Mouse (Mus musculus): ENCODE measurements around the gene Bad. TPM values are rescaled to one million over a fixed set of nuclear protein-coding genes. Genes with fewer than 3 reads are reported as not detected.
A peak's percentile ranks its signal among the peaks of the same experiment; 100 is the strongest.
"Not testable (repeated sequence)": the region's sequence is repeated elsewhere in the genome, so short reads cannot be mapped to it uniquely, and the experiment has no call there.

The Bad gene
- 57.3 and 75.5 TPM in 2 replicates for polyA plus RNA-seq (2012; rRNA removed)

DNA sequence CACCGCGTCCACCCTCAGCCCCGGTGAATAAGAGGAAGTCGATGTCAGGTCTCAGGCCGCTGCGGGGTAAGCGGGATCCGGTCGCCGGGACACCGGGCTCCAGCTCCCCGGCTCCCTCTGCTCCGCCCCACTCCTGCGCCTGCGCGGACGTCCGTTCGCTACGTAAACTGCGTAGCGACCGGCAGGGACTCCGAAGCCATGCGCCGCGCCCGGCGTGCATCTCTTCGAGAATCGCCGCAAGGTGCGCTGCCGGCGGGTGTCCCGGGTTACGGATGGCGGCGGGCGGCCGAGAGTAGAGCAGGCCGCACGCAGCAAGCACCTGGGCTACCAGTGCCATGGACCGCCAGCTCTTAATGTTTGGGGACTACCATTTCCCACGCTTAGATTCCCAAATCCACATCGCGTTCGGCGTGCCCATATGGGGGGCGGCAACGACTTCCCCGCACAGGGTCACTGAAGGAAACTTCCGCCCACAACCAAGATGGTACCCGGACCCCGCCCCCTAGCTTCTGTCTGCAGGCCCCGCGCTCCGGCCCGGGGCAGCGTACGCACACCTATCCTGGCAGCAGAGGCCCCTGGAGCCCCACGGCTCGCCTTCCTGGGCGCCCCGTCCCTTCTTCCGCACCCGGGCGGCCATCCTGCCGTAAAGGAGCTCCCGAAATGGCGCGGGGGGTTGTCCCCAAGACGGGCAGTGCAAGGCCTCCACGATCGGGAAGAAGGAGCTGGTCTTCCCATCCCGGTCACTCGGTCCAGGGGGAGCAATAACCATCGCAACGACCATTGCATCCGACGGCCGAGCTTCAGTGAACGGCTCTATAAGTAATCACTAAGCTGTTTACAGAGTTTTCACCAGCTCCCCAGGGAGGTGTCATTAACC is at the start of gene Bad:
Bad (plus strand) TSS at position 490 of the 877 bp plus-strand sequence.
- peak; percentile 96 for DNase-seq
- TF ChIP-seq POLR2A (IDR thresholded peaks at IDR 0.05; ENCODE audit: borderline replicate concordance, extremely low read depth, low read depth, low read length): peak; percentile 49; the same call in 1 of the 2 replicates
- no peak for TF ChIP-seq CTCF (IDR thresholded peaks at IDR 0.05; ENCODE audit: insufficient read depth, low read length)
- peaks cover 7% of the 10 kb centered on the region; the same call in 1 of the 2 replicates for H3K4me1 ChIP-seq (ENCODE audit: control insufficient read depth, insufficient read depth, low read length)
- WGBS: under 1% methylated on average over 83 of the region's 83 CpGs
- H3K4me3 ChIP-seq (replicated peaks; ENCODE audit: extremely low read depth, low read depth, low read length): peak within 1 kb of the TSS; percentile 99

DNA sequence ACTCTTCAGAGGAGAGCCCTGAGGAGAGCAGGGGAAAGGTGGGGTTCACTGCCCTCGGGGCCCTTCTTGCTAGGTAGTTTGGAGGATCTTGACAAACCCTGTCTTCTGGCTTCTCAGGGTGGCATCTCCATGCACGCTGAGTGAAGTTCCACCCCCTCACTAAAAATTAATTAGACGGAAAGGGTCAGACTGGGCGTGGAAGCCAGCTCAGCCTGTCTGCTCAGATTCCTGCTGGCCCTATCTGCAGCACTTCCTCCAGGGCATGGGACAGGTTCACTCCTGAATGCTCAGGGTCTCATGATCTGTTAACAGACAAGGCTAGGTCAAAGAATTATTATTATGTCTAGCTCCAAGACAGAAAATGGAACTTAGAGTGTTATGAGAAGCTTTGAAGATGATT is 49.1 kb upstream of the Bad start:
- 52% methylated on average over 4 of the region's 4 CpGs for whole genome bisulfite sequencing

DNA sequence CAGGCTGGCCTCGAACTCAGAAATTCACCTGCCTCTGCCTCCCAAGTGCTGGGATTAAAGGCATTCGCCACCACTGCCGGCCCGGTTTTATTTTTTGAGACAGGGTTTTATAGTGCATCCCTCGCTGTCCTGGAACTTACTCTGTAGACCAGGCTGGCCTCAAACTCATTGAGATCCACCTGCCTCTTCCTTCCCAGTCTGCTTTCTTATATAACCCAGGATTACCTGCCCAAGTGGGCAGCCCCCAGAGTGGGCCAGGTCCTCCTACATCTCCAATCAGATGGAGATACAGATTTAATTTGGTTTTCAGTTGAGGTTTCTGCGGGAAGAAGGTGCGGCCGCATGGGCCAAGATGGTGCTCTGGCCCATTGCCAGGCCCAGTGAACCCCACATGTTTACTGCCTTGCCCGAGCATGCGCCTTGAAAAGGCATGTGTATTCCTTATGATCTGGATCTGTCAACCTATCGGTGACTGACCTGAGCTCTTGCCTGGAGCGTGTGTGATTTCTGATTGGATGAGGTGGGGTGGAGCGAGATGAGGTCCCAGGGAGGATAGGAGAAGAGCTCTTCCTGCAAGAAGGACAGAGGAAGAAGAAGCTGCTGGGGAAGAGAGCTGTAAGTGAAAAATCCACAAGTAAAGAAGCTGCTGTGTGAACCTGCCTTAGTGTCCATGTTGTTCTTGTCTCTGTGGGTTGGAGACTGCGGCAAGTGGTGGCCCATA is 47.8 kb upstream of the Bad start:
- 93% methylated on average over 14 of the region's 14 CpGs for WGBS
- DNase-seq: no peak
- Histone ChIP-seq H3K4me3 (replicated peaks; ENCODE audit: extremely low read depth, low read depth, low read length) (no peak overlapping the region), H3K4me1 (ENCODE audit: control insufficient read depth, insufficient read depth, low read length) (no peaks in the 10 kb centered on the region)
- no peak for TF ChIP-seq POLR2A (IDR thresholded peaks at IDR 0.05; ENCODE audit: borderline replicate concordance, extremely low read depth, low read depth, low read length)
- TF ChIP-seq CTCF (IDR thresholded peaks at IDR 0.05; ENCODE audit: insufficient read depth, low read length): no peak

More for the DNA sequence above, 49.1 kb upstream of the Bad start:
- DNase-seq: no peak
- TF ChIP-seq CTCF (IDR thresholded peaks at IDR 0.05; ENCODE audit: insufficient read depth, low read length): no peak
- no peak for TF ChIP-seq POLR2A (IDR thresholded peaks at IDR 0.05; ENCODE audit: borderline replicate concordance, extremely low read depth, low read depth, low read length)
- no peak overlapping the region for H3K4me3 ChIP-seq (replicated peaks; ENCODE audit: extremely low read depth, low read depth, low read length)
- no peaks in the 10 kb centered on the region for H3K4me1 ChIP-seq (ENCODE audit: control insufficient read depth, insufficient read depth, low read length)

DNA sequence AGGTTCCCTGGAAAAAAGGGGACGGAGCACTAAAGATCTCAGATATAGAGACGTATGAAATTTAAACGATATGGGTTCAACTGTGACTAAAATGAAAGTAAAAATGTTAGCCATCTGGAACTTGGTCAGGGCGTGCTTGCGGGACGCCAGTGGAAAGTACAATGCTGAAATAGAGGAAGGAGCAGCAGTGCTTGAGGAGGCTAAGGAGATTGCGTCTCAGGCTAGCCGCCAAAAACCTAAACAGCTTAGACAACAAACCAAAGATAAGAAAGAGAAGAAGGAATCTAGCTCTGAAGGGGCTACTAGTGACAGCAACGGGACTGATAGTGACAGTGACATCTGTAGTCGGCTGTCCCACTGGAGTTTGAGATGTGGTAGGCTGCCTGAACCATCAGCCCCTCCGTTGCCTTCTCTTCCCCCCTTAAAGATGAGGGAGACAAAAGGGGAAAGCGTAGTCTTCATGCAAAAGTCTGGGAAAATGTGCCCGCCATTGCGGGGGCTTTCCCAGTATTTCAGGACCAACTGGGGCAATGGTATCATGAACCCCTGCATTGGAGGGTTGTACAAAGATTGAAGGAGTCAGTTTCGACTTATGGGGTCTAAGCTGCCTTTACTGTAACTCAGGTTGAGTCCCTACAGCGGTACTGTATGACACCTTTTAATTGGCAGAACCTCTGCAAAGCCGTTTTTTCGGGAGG is 45.9 kb upstream of the Bad start:
- not testable (repeated sequence) for H3K4me3 ChIP-seq (replicated peaks; ENCODE audit: extremely low read depth, low read depth, low read length); H3K4me1 ChIP-seq (ENCODE audit: control insufficient read depth, insufficient read depth, low read length); DNase-seq
- WGBS: 67% methylated on average over 18 of the region's 18 CpGs

DNA sequence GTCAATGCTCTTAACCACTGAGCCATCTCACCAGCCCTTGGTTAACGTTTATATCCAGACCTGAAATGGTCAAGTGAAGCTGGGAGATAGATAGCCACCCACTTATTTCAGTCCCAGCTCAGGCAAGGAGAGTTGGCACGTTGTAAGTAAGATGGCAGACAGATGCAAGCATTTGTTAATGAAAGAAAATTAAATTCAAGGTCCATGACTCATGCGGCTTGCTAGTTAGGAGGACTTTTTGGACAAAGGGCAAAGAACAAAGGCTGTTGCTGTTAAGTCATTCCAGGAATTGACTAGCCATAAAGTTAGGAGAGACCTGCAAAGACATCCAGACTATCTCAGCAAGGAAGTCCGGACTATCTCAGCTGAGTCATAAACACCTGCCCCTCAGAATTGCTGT is 42.0 kb upstream of the Bad start:
- H3K4me3 ChIP-seq (replicated peaks; ENCODE audit: extremely low read depth, low read depth, low read length): no peak overlapping the region
- no peak for DNase-seq
- TF ChIP-seq CTCF (IDR thresholded peaks at IDR 0.05; ENCODE audit: insufficient read depth, low read length): no peak
- no peak for TF ChIP-seq POLR2A (IDR thresholded peaks at IDR 0.05; ENCODE audit: borderline replicate concordance, extremely low read depth, low read depth, low read length)
- H3K4me1 ChIP-seq (ENCODE audit: control insufficient read depth, insufficient read depth, low read length): no peaks in the 10 kb centered on the region
- 77% methylated on average over 4 of the region's 4 CpGs for WGBS

DNA sequence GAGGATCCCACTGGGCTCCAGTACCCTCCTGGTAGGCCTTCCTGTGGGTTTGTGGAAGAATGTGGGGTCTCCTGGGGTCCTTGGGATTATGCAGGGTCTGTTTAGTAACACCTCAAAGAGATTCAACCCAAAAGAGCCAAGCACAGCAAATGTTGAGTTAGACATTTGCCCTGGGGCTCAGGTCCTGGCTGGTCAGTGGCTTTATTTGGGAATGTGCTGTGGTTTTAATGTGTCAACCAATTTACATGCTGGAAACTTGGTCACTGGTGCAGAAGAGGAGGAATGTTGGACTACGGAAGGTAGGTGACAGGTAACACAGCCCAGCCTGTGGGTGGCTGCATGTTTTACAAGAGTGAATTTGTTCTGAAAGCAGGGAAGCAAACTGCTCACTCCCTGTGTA is 38.6 kb upstream of the Bad start:
- TF ChIP-seq POLR2A (IDR thresholded peaks at IDR 0.05; ENCODE audit: borderline replicate concordance, extremely low read depth, low read depth, low read length) (no peak), CTCF (IDR thresholded peaks at IDR 0.05; ENCODE audit: insufficient read depth, low read length) (no peak)
- whole genome bisulfite sequencing: 79% methylated on average over 1 of the region's 1 CpGs
- Histone ChIP-seq H3K4me3 (replicated peaks; ENCODE audit: extremely low read depth, low read depth, low read length) (no peak overlapping the region), H3K4me1 (ENCODE audit: control insufficient read depth, insufficient read depth, low read length) (no peaks in the 10 kb centered on the region; the same call in 1 of the 2 replicates)
- DNase-seq: no peak

DNA sequence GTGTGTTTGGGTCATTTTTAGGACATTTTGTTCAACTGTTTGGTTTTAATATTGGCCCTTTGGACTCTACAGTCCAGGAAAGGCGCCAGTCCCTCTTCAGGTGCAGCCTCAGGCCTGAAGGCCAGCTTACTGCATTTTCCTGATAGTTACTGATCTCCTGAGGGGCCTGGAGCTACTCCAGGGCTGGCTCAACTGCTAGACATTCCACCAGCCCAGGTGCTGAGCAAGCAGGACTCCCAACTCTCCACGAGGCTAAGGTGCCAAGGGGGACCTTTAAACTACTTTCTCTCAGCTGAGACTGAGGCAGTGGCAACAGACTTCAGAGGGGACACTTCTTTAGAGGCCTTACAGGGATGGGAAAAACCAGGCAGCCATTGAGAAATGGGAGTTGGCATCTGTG is 36.8 kb upstream of the Bad start:
- TF ChIP-seq POLR2A (IDR thresholded peaks at IDR 0.05; ENCODE audit: borderline replicate concordance, extremely low read depth, low read depth, low read length) (no peak), CTCF (IDR thresholded peaks at IDR 0.05; ENCODE audit: insufficient read depth, low read length) (no peak)
- no peak for DNase-seq
- Histone ChIP-seq H3K4me3 (replicated peaks; ENCODE audit: extremely low read depth, low read depth, low read length) (no peak overlapping the region), H3K4me1 (ENCODE audit: control insufficient read depth, insufficient read depth, low read length) (peaks cover 4% of the 10 kb centered on the region)
- WGBS: 73% methylated on average over 2 of the region's 2 CpGs

DNA sequence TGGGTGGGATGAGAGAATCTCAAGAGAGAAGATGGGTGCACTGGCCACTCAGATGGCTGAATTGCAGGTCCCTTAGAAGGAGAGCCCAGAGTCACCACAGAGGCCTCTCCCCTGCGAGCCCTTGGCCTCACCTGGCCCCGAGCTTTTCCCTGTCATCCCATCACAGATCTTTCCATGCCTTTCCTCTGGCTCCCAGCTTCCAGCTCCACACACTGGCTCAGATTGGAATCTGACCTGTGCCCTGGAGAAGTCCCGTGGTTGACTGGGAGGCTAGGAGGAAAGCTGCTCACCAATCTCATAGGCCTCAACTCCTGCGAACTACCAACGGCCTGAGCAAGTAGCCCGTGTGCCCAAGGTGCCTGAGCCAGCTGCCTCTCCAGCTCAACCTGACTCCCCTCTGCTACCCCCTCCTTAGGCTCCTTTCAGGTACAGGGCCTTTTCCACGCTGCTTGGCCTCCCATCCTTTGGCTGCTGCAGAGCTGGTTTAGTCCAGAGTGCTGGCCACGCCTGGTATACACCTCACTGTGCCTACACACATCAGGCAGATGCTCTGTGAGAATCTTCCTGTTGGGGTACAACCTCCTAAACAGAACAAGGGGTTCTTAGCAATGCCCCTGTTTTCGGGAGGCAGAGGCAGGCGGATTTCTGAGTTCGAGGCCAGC is 36.0 kb upstream of the Bad start:
- TF ChIP-seq CTCF (IDR thresholded peaks at IDR 0.05; ENCODE audit: insufficient read depth, low read length) (no peak), POLR2A (IDR thresholded peaks at IDR 0.05; ENCODE audit: borderline replicate concordance, extremely low read depth, low read depth, low read length) (no peak)
- DNase-seq: no peak
- WGBS: 92% methylated on average over 11 of the region's 11 CpGs
- peaks cover 4% of the 10 kb centered on the region for H3K4me1 ChIP-seq (ENCODE audit: control insufficient read depth, insufficient read depth, low read length)
- H3K4me3 ChIP-seq (replicated peaks; ENCODE audit: extremely low read depth, low read depth, low read length): no peak overlapping the region

DNA sequence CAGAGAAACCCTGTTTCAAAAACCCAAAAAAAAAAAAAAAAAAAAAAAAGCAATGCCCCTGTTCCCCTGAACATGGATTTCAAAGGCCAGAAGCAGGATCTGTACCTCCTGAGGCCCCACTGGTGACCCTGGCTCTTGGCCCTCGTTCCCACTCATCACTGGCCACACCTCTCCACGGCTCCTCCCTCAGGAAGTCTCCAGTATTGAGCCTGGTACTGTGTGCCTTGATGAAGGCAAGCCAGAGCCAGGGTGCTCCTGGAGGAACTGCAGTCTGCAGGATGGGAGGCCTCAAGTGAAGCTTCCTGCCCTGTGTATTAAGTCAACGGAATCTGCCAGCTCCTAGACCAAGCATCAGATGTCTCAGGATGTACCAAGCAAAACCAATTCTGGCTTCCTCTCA is 35.5 kb upstream of the Bad start:
- no peak for TF ChIP-seq CTCF (IDR thresholded peaks at IDR 0.05; ENCODE audit: insufficient read depth, low read length)
- no peak for TF ChIP-seq POLR2A (IDR thresholded peaks at IDR 0.05; ENCODE audit: borderline replicate concordance, extremely low read depth, low read depth, low read length)
- Histone ChIP-seq H3K4me1 (ENCODE audit: control insufficient read depth, insufficient read depth, low read length) (peaks cover 4% of the 10 kb centered on the region), H3K4me3 (replicated peaks; ENCODE audit: extremely low read depth, low read depth, low read length) (no peak overlapping the region)
- no peak for DNase-seq
- WGBS: 50% methylated on average over 3 of the region's 3 CpGs
